Mouse (Mus musculus) urinary bladder, postnatal 14 days (tissue): Measurements from ENCODE around the gene Gm29797.

Experiments used
- DNase-seq: peaks from one replicate; pipeline ENCODE4 v3.0.0; 2021; ENCODE audit warnings: low spot score

Gm29797 gene

DNA sequence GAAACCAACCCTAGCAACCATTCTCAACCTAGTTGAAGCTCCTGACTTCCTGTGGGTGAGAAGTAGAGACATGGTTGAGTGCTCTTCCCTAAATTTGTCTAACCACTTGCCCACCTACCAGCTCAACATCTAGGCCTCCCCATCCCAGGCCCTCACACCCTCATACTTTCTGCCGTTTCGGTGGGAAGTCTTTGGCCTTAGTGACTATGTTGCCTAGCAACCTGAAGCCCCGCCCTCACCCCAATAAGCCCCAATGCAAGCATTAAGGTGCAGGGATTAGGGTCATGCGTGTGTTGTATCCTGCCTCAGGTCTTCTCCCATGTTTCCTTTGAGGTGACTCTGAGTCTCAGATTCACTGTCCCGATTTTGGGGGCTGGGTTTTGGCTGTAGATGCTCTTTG lies 41.4 kb downstream of the Gm29797 start, which contains the start of gene Lkaaear1:
Lkaaear1 (minus strand) TSS at position 202 of the 400 bp plus-strand sequence.
- DNase-seq = no peak

DNA sequence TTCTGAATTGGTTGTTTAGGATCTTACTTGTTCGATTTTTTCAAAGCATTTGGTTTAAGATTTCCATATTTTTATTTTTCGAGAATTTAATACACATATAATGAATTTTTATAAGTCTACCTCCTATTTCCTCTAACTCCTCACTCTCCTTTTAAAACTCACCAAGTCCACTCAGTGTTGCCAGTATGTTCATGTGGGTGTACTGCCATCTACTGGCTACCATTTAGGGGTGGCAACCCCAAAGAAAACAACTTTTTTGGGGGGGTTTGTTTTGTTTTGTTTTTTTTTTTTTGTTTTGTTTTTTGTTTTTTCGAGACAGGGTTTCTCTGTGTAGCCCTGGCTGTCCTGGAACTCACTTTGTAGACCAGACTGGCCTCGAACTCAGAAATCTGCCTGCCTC lies 49.8 kb downstream of the Gm29797 start:
- DNase-seq = no peak
